Mouse (Mus musculus) kidney, postnatal 25 days (tissue): ENCODE results near the gene Ano10.

Source experiments
- DNase-seq, 2 experiments: peaks; one replicate each; pipeline ENCODE4 v3.0.0; 2021; ENCODE audit warnings: mixed read lengths in 2 of 2

The Ano10 gene

DNA sequence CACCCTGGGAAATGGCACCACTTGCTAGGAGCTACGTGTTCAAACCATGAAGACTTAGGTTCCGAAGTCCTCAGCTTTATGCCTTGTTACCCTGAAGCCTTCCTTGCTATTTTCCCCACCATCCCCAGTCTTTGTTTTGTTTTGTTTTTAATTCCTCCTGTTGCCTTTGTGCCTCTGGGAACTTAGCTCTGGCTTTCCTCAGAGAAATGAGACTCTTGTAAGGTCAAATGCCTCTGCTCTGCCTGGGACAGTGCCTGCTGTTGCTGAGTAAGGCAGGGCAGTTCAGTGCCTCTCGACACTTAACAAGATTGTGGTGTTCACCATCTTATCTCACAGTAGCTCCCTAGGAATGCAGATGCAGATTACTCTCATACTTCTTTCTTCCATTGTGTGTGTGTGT, 140.8 kb downstream of the Ano10 start:
- DNase-seq: no peak

DNA sequence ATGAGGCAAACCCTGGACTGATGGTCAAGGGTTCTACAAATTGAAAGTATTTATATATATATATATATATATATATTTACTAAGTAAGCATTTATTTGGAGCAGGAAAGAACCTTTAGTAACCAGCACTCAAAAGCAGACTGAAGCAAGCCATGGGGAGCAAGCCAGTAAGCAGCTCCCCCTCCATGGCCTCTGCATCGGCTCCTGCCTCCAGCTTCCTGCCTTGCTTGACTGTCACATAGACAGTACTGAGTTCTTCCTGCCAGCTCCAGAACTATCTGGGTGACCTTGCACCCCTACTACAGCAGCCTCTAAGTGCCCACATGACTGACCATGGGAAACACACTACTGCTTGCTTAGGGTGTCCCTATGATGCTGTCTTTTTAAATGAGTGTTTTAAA, 141.7 kb downstream of the Ano10 start:
- DNase-seq: peak in 1 of 2 experiments; percentile 42

DNA sequence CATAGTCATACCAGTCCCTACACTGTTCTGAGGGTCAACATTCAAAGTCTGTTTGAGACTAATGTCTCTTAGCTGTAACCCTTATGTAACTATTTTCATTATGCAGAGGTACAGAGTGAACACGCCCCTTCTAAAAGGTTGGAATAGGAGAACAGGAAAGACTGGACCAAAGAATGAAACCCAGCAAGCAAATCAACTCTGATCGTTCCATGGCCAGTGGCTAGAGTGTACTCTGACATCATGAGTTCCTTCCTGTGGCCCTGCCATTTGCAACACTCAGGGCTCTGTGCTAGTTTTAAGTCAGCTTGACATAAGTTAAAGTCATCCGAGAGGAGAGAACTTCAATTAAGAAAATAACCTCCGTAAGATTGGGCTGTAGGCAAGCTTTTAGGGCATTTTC, 142.2 kb downstream of the Ano10 start:
- no peak for DNase-seq

DNA sequence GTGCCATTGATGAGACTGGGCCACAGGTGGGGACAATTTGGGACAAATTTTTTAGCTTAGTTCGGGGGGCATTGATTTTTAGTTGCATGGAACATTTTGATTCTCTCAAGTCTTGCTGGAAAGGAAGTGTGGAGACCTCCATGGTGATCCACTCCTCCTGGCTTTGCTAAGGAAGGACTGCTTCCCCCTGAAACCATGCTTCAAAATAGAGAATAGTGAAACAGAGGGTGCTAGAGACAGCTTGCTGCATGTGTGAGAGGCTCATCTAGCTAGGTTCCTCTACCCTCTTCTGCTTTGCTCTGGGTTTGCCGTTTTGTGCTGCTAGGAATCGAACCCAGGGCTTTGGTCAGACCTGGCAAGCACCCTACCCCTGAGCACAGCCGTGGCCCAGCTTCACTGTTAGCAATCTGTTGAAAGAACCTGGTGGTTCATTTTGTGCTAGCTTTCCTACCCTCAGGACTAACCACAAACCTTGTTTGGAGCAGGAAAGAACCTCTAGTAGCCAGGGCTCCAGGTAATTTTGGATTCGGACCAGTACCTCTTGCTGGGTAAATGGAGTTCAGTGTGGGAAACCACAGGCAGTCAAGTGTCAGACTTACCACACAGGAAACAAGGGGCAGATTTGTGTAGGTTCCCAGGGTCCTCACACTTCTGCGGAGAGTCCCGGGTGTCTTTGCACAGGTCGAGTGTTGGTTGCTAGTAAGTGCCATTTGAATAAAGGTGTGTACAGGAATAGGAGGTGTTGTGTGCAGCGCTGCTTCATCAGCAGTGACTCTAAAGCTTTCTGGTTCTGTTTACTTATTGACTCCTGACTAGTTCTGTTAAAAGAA, 144.0 kb downstream of the Ano10 start:
- DNase-seq: no peak

DNA sequence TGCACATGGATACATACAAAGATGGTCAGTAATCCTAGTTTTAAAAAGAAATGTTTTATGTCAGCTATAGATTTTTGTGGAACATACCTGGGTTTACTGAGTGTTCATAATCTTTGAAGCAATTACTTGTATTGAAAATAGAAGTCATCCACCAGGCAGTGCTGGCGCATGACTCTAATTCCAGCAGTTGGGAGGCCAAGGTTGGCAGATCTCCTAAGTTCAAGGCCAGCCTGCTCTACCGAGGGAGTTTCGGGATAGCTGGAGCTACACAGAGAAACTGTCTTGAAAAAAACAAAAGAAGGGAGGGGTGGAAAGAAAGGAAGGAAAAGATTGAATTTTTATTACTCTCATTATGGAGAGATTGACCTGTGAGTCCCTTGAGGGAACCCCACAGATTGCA, 145.9 kb downstream of the Ano10 start:
- no peak for DNase-seq

DNA sequence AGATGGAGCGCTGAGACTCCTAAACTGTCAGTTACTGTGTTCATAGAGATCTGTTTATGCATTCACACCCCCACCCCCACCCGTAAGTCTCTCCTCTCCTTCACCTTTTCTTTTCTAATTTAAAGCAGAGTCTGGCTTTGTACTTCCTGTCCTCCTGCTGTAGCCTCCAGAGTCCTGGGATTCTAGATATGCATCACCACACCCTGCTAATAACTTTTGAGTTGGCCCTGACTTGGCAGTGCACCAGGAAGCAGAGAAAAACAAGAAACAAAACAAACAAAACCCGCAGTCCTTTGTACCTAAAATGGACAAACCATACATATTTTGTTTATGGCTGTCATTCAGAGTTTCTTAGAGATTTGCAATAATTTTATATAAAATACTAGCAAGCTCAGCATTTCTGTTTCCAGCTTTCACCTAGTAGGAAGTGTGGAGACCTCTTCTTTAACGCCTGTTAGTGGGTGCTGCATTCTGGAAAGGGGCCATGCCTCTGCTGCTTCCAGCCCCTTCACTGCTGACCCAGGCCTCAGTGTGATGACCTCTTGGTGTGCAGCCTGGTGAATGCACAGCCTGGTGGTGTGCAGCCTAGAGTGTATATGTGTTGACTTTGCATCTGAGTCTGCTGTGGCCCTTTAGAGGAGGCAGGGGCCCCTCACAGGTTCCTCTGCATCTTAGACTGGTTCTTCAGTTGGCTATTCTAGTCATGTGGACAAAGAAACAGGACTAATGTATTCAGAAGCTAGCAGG, 147.9 kb downstream of the Ano10 start:
- peak in 1 of 2 experiments; percentile 52 for DNase-seq

DNA sequence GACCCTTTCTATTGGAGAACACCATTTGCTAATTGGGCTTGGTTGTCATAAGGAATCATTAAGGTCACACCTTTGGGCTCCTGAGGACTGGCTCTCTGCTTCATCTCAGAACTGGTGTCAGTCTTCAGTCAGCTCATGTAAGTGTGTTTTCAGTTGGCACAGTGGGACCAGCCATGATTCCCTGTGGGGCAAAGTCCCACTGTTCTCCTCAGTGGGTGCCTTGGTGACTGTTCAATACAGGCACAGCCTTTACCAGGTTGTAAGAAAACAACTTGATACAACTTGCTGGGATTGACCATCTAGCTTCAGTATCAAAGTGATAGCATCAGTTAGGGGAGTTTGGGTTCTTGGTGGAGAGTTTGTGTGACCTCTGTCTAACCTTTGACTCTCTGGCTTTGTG, 148.5 kb downstream of the Ano10 start:
- no peak for DNase-seq

DNA sequence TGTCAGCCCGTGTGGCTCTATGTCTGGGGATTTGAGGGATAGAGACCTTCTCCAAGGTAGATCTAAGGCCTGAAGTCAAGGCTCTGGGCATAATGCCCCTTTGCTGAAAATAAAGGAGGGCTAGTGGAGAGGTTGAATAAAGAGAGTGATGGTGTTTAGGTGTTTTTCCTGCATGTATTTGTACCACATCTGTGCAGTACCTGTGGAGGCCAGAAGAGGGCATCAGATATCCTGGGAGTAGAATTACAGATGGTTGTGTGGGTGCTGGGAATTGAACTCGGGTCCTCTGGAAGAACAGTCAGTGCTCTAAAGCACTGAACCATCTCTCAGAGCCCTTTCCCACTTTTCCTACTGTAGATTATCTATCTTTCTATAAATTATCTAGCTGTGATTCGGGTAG, 149.4 kb downstream of the Ano10 start:
- DNase-seq: no peak

DNA sequence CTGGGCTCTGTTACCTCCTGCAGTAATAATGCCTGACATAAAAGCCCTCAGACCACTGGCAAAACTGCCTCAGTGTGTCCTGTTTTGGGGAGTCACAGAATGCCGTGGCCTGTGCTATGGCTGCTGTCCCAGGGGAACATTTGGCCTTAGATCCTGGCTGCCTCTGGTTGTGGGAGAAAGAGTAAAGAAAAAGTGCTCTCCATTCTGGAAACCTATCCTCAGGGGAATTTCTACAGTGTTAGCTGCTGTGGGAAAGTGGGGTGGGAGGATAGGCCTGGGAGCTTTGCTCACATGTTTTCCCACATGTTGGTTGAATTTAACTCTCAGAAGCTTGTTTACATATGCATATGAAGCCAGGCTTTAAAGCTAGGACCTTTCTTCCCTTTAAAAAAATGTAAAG, 151.0 kb downstream of the Ano10 start:
- DNase-seq: peak in 1 of 2 experiments; percentile 29

DNA sequence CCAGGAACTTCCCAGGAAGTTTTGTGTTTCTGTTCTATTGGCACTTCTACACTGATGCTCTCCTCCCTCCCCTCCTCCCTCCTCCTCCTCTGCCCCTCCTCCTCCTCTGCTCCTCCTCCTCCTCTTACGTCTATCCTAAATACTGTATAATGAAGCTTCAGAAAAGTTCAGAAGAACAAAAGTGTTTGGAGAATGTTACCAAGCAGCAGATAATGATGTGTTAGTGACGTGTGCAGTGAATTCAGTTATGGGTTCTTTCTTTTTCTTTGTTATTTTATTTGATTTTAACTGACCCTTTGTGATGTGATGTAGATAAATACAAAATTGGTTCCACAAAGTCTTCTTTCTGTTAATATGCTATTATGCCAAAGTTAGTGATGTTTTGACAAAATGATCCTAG, 155.0 kb downstream of the Ano10 start:
- DNase-seq: no peak

DNA sequence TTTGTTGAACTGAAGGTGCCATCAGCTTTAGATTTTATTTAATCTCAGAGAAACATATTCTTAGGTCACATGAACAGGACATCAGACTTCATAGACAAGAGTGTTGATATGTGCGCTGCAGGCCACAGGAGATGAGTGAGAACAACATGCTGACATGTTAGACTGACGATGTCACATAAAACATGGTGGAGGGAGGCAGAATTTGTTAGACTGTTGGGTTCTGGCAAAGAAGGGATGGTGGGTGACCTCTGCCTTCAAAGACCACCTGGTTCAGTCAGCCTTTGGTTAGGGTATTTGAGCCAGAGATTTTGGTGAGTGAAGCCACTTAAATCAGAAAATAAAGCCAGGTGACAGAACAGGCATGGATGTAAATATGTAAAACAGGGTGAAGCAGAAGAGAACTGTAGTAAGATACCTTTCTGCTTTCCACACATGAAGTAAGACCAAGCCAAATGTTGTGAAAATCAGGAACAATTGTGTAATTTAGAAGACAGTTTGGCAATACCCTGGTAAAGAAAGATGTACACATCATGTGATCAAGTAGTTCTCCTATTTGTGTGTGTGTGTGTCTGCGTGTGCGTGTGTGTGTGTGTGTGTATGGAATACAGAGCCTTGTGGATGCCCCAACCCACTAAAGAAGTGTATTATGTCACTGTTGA, 155.7 kb downstream of the Ano10 start:
- DNase-seq: no peak

DNA sequence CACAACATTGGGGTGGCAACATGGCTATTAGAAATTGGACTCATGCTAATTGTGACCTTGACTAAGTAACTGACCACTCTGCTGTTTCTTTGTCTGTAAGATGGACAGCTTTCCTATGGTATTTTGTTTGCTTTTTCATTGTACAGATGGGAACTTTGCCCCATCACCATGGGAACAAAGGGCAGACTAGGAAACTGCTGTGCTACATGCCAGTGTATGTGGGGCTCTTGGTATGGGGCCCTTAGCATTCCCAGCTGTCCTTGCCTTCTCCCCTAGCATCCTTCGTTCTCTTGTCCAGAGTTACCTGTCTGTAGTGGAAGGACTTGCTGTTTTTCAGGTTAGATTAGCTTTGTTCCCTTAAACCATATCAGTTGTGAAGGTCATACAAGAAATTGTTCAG, 156.3 kb downstream of the Ano10 start:
- DNase-seq: no peak

DNA sequence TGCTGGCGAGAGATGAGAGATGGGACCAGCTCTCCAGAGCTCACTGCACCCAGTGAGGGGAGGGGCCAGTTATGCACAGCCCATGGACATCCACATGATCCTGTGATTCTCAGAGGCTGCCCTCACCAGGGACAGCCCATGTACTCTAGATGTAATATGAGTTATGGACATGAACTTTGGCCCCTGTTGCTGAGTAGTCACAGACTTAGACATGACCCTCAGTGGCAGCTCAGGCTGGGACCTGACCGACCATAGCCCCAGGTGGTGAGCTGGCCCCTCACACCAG, 158.4 kb downstream of the Ano10 start:
- DNase-seq: no peak

DNA sequence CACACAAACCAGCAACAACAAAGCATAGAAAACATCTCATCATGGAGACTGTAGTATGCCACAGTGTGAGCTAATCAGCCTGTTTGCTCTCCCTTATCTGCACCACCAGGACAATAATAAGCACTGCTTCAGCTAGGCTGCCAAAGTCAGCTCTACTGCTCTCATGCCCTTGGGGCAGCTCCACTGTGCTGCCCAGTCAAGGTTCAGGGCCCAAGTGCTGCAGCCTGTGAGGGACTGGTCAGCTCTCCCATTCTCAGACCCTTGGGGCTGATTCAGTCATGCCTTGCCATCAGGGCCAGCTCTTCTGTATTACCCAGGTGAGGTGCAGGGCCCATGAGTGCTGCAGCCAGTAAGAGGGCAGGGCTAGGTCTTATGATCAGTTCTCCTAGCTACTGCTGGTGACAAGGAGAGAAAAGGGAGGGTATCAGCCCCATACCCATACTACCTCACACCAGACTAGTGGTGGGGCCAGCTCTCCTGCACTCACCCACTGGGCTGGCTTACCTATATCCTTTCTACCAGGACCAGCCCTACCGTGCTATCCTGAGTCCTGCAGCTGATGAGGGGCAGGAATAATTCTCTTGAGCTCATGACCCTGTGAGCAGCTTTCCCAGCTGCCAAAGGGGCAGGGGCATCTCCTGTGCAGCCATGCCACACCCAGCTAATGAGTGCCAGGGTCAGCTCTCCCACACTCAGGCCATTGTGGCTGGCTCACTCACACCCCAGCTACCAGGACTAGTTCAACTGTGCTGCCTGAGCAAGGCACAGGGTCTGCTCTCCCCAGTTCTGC, 158.9 kb downstream of the Ano10 start:
- peak in 1 of 2 experiments; percentile 62 for DNase-seq

DNA sequence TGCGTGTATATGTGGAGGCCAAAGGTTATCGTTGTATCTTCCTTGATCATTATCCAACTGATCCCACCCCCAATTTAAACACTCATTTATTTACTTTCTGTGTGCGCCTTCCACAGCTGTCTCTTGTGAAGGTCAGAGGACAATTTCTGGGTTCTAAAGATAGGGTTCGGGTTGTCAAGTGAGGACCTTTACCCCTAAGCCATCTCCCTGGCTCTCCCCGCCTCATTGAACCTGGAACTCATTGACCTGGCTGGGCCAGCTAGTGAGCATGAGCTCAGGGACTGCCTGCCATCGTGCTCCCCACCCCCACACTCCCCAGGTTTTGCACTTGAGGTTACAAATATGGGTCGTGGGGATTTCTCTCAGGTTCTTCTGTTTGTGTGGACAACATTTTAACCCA, 162.1 kb downstream of the Ano10 start:
- DNase-seq: peak; percentile 69 to 80

DNA sequence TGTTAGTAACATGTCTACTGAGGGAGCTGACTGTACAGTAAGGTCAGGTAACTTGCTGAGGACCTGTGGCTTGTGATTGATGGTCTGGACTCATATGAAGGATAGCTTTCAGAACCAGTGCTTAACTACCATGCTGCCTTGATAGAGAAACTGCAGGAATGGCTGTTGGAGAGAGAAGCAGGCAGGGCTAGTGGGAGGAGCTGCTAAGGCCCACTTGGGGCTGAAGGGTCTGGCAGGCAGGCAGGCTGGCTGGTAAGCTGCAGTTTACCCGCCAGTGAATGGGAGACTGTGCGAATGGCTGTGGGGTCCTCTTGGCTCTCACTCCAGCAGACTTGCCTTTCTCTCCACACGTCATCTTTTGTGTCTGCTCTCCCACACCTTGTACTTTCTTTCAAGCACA, 163.6 kb downstream of the Ano10 start:
- peak in 1 of 2 experiments; percentile 33 for DNase-seq

DNA sequence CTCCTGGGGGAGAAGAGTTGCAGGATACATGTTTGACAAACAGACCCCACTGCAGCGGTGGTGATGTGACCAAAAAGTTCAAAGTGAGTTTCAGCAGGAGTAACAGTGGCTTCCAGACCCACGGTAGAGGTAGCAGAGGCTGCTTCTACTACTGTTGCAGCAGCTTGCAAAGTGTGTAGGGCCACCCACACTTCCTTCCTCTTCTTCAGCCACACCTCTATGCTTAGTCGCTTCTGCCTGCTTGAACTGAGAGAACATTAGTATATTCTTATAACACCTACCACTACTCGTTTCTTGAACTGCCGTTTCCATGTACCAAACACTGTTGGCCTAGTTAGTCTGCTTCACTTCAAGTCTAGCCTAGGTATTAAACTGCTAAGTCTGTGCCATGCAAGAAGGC, 165.5 kb downstream of the Ano10 start:
- peak in 1 of 2 experiments; percentile 50 for DNase-seq

DNA sequence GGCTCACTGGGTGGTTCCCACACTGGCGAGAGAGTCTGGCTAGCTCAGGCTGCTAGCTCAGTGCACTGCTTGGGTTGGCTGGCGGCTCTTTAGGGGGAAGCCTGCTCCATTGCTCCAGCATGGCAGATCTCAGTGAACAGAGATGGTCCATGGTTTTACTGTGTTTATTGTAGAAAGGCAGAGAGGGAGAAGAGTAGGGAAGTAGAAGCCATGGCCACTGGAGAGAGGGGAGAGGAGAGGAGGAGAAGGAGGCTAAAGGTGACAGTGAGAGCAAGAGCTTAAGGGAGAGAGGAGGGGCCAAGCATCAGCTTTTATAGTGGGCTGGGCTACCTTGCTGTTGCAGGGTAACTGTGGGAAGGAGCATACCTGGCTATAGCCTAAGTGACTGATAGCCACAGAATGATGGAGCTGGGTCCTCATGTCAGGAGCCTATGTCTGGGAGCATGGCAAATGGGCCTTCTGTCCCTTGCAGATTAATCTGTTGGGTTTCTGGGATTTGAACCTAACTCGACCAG, 166.9 kb downstream of the Ano10 start:
- peak in 1 of 2 experiments; percentile 35 for DNase-seq

DNA sequence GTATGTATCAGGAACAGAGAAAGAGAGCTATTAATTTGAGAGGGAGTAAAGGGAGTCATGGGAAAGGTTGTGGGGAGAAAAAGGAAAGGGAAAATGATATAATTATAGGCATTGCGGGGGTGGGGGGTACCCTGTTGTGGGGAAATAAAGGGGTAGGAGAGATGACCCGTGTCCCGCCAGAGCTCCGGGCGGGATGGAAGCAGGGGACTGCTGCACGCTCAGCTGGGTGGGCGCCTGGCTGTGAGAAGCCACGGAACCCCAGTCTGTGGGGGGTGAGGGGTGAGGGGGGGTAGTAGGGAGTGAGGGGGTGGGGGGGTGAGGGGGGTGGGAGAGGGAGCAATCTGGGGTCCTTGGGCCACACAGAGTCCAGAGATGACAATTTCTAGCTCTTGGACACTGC, 167.4 kb downstream of the Ano10 start:
- DNase-seq: peak in 1 of 2 experiments; percentile 30
